Mouse (Mus musculus) limb, embryonic 13.5 days (tissue): ENCODE results near the gene Ptpn14. TPM values are rescaled to one million over a fixed set of nuclear protein-coding genes. Genes with fewer than 3 reads are reported as not detected.
A peak's percentile ranks its signal among the peaks of the same experiment; 100 is the strongest.

ENCODE experiments used
- ATAC-seq: fragments of 200-750 bp; cut with Nextera tagmentation; 2 replicates; pipeline ENCODE4 v1.8.0; 2017; ENCODE audit warnings: low read depth, moderate number of reproducible peaks, moderate TSS enrichment; ENCODE audit not compliant: low FRiP score
- H3K27ac ChIP-seq: fragments of 300-500 bp; sonication (generic); 2 replicates; pipeline ENCODE4 v1.5.1; 2015; ENCODE audit warnings: inconsistent platforms, mild to moderate bottlenecking, moderate library complexity
- H3K27me3 ChIP-seq: fragments of 300-500 bp; sonication (generic); 2 replicates; pipeline ENCODE4 v1.6.1; 2015; ENCODE audit warnings: mild to moderate bottlenecking, inconsistent platforms
- H3K36me3 ChIP-seq: fragments of 300-500 bp; sonication (generic); 2 replicates; pipeline ENCODE4 v1.6.1; 2015; ENCODE audit warnings: inconsistent platforms, mild to moderate bottlenecking, moderate library complexity
- H3K4me1 ChIP-seq: fragments of 300-500 bp; sonication (generic); 2 replicates; pipeline ENCODE4 v1.6.1; 2015; ENCODE audit warnings: inconsistent platforms
- H3K4me2 ChIP-seq: fragments of 300-500 bp; sonication (generic); replicated peaks from 2 replicates; pipeline ENCODE4 v1.6.1; 2015; ENCODE audit warnings: inconsistent platforms, mild to moderate bottlenecking, moderate library complexity
- H3K4me3 ChIP-seq: fragments of 300-500 bp; sonication (generic); 2 replicates; pipeline ENCODE4 v1.5.1; 2015; ENCODE audit warnings: moderate library complexity, mild to moderate bottlenecking, inconsistent platforms
- H3K9ac ChIP-seq: fragments of 300-500 bp; sonication (generic); 2 replicates; pipeline ENCODE4 v1.6.1; 2015; ENCODE audit warnings: mild to moderate bottlenecking, inconsistent platforms
- H3K9me3 ChIP-seq: fragments of 300-500 bp; sonication (generic); 2 replicates; pipeline ENCODE4 v1.6.1; 2016; ENCODE audit warnings: inconsistent platforms
- WGBS: fragments of 180-500 bp; shearing (Covaris S2); methylation state at CpG from one replicate; pipeline ENCODE4 v1.1.7; 2015; 5-methylcytosine and 5-hydroxymethylcytosine counted together
- polyA plus RNA-seq: library from polyadenylated mRNA; unstranded; fragments of >200 nt; fragmentation: Nextera tagmentation; extraction: Ambion mirVana; gene quantifications from 2 replicates; pipeline ENCODE4 v1.2.1, GENCODE M21; 2015

Gene Ptpn14
- polyA plus RNA-seq, 1 experiment from 2014 or later = 11.1 TPM

GRCm38 (mm10) chr1:189875439-189875861 is 147.4 kb downstream of the Ptpn14 start:
- Histone ChIP-seq H3K27me3 (no peaks in the 10 kb centered on the region), H3K4me2 (peak overlapping the region; percentile 19; the same call in 1 of the 2 replicates), H3K36me3 (peaks cover 52% of the 10 kb centered on the region), H3K9me3 (no peaks in the 10 kb centered on the region), H3K9ac (no peak overlapping the region), H3K27ac (no peak overlapping the region), H3K4me3 (no peak overlapping the region), H3K4me1 (peaks cover 43% of the 10 kb centered on the region)
- 4% methylated on average over 6 of the region's 6 CpGs for WGBS
- peak; percentile 54; the same call in 1 of the 2 replicates for ATAC-seq

- Histone ChIP-seq H3K4me3 (no peak overlapping the region), H3K4me1 (peaks cover 43% of the 10 kb centered on the region), H3K36me3 (peaks cover 49% of the 10 kb centered on the region), H3K4me2 (no peak overlapping the region), H3K27me3 (no peaks in the 10 kb centered on the region), H3K9me3 (no peaks in the 10 kb centered on the region), H3K9ac (no peak overlapping the region), H3K27ac (no peak overlapping the region)
- WGBS = 62% methylated on average over 8 of the region's 8 CpGs
- ATAC-seq = no peak
Observed at GRCm38 (mm10) chr1:189876162-189876561, 148.1 kb downstream of the Ptpn14 start.

GRCm38 (mm10) chr1:189879212-189879611 is 151.1 kb downstream of the Ptpn14 start:
- 57% methylated on average over 2 of the region's 2 CpGs for WGBS
- peaks cover 41% of the 10 kb centered on the region for H3K4me1 ChIP-seq
- H3K9me3 ChIP-seq = no peaks in the 10 kb centered on the region
- H3K4me2 ChIP-seq = no peak overlapping the region
- peaks cover 35% of the 10 kb centered on the region for H3K36me3 ChIP-seq
- H3K9ac ChIP-seq = no peak overlapping the region
- H3K27ac ChIP-seq = peak overlapping the region; percentile 33; the same call in 1 of the 2 replicates
- ATAC-seq = 0 out of 2 replicates have a peak, but pooled peaks have one; percentile 21
- H3K4me3 ChIP-seq = no peak overlapping the region
- no peaks in the 10 kb centered on the region for H3K27me3 ChIP-seq

- peaks cover 36% of the 10 kb centered on the region for H3K36me3 ChIP-seq
- no peak for ATAC-seq
- no peaks in the 10 kb centered on the region for H3K27me3 ChIP-seq
- no peak overlapping the region for H3K9ac ChIP-seq
- peak overlapping the region; percentile 2; the same call in 1 of the 2 replicates for H3K27ac ChIP-seq
- no peak overlapping the region for H3K4me3 ChIP-seq
- 75% methylated on average over 8 of the region's 8 CpGs for WGBS
- H3K4me2 ChIP-seq = no peak overlapping the region
- no peaks in the 10 kb centered on the region for H3K9me3 ChIP-seq
- H3K4me1 ChIP-seq = peaks cover 33% of the 10 kb centered on the region
Observed at GRCm38 (mm10) chr1:189879965-189880364, 151.9 kb downstream of the Ptpn14 start.

GRCm38 (mm10) chr1:189880745-189881144 is 152.7 kb downstream of the Ptpn14 start:
- H3K4me2 ChIP-seq = no peak overlapping the region
- H3K27me3 ChIP-seq = no peaks in the 10 kb centered on the region
- WGBS = 86% methylated on average over 14 of the region's 14 CpGs
- H3K4me3 ChIP-seq = no peak overlapping the region
- H3K36me3 ChIP-seq = peaks cover 42% of the 10 kb centered on the region
- H3K9me3 ChIP-seq = no peaks in the 10 kb centered on the region
- H3K9ac ChIP-seq = no peak overlapping the region
- peaks cover 25% of the 10 kb centered on the region for H3K4me1 ChIP-seq
- no peak overlapping the region for H3K27ac ChIP-seq
- ATAC-seq = no peak

GRCm38 (mm10) chr1:189882886-189883285 is 154.8 kb downstream of the Ptpn14 start:
- Histone ChIP-seq H3K36me3 (peaks cover 40% of the 10 kb centered on the region), H3K4me1 (peaks cover 19% of the 10 kb centered on the region), H3K27ac (no peak overlapping the region), H3K27me3 (no peaks in the 10 kb centered on the region), H3K4me3 (no peak overlapping the region), H3K4me2 (no peak overlapping the region), H3K9ac (no peak overlapping the region), H3K9me3 (no peaks in the 10 kb centered on the region)
- WGBS = 54% methylated on average over 7 of the region's 7 CpGs
- no peak for ATAC-seq

- Histone ChIP-seq H3K27me3 (no peaks in the 10 kb centered on the region), H3K36me3 (peaks cover 42% of the 10 kb centered on the region), H3K27ac (no peak overlapping the region), H3K9ac (no peak overlapping the region), H3K4me3 (no peak overlapping the region), H3K4me1 (peaks cover 19% of the 10 kb centered on the region), H3K4me2 (no peak overlapping the region), H3K9me3 (no peaks in the 10 kb centered on the region)
- 44% methylated on average over 18 of the region's 18 CpGs for WGBS
- 0 out of 2 replicates have a peak, but pooled peaks have one; percentile 3 for ATAC-seq
Observed at GRCm38 (mm10) chr1:189883531-189884170, 155.6 kb downstream of the Ptpn14 start.

GRCm38 (mm10) chr1:189884951-189885350 is 156.9 kb downstream of the Ptpn14 start:
- no peak for ATAC-seq
- 71% methylated on average over 13 of the region's 13 CpGs for WGBS
- H3K9ac ChIP-seq = no peak overlapping the region

GRCm38 (mm10) chr1:189885975-189886374 is 157.9 kb downstream of the Ptpn14 start:
- Histone ChIP-seq H3K27ac (no peak overlapping the region), H3K4me3 (no peak overlapping the region), H3K4me2 (no peak overlapping the region), H3K9ac (no peak overlapping the region), H3K4me1 (peaks cover 4% of the 10 kb centered on the region; the same call in 1 of the 2 replicates), H3K27me3 (no peaks in the 10 kb centered on the region), H3K9me3 (no peaks in the 10 kb centered on the region), H3K36me3 (peaks cover 33% of the 10 kb centered on the region)
- WGBS = 90% methylated on average over 6 of the region's 6 CpGs
- no peak for ATAC-seq

More at GRCm38 (mm10) chr1:189884951-189885350, 156.9 kb downstream of the Ptpn14 start:
- peaks cover 8% of the 10 kb centered on the region; the same call in 1 of the 2 replicates for H3K4me1 ChIP-seq
- no peak overlapping the region for H3K4me2 ChIP-seq
- no peaks in the 10 kb centered on the region for H3K27me3 ChIP-seq
- H3K27ac ChIP-seq = no peak overlapping the region
- no peak overlapping the region for H3K4me3 ChIP-seq
- H3K36me3 ChIP-seq = peaks cover 41% of the 10 kb centered on the region
- H3K9me3 ChIP-seq = no peaks in the 10 kb centered on the region

- H3K27me3 ChIP-seq = no peaks in the 10 kb centered on the region
- H3K4me3 ChIP-seq = no peak overlapping the region
- H3K9me3 ChIP-seq = no peaks in the 10 kb centered on the region
- H3K27ac ChIP-seq = no peak overlapping the region
- 29% methylated on average over 7 of the region's 7 CpGs for WGBS
- H3K4me1 ChIP-seq = peaks cover 4% of the 10 kb centered on the region; the same call in 1 of the 2 replicates
- H3K36me3 ChIP-seq = peaks cover 29% of the 10 kb centered on the region
- H3K9ac ChIP-seq = no peak overlapping the region
- ATAC-seq = no peak
- no peak overlapping the region for H3K4me2 ChIP-seq
Observed at GRCm38 (mm10) chr1:189887518-189887917, 159.4 kb downstream of the Ptpn14 start.

GRCm38 (mm10) chr1:189888749-189889148 is 160.7 kb downstream of the Ptpn14 start:
- ATAC-seq = no peak
- Histone ChIP-seq H3K27me3 (no peaks in the 10 kb centered on the region), H3K9ac (no peak overlapping the region), H3K4me2 (no peak overlapping the region), H3K36me3 (peaks cover 38% of the 10 kb centered on the region), H3K9me3 (no peaks in the 10 kb centered on the region), H3K27ac (no peak overlapping the region), H3K4me1 (no peaks in the 10 kb centered on the region), H3K4me3 (no peak overlapping the region)
- 68% methylated on average over 10 of the region's 10 CpGs for WGBS

- Histone ChIP-seq H3K4me2 (no peak overlapping the region), H3K27ac (no peak overlapping the region), H3K9ac (no peak overlapping the region), H3K36me3 (peaks cover 50% of the 10 kb centered on the region), H3K9me3 (no peaks in the 10 kb centered on the region), H3K4me1 (no peaks in the 10 kb centered on the region), H3K27me3 (no peaks in the 10 kb centered on the region), H3K4me3 (no peak overlapping the region)
- 92% methylated on average over 9 of the region's 9 CpGs for WGBS
- no peak for ATAC-seq
Observed at GRCm38 (mm10) chr1:189894191-189894590, 166.1 kb downstream of the Ptpn14 start.
